Mouse (Mus musculus) thymus, postnatal 36 days (tissue): Measurements from ENCODE around the gene Fbxo2.
A peak's percentile ranks its signal among the peaks of the same experiment; 100 is the strongest.
"Not testable (repeated sequence)": the region's sequence is repeated elsewhere in the genome, so short reads cannot be mapped to it uniquely, and the experiment has no call there.

Experiments used
- DNase-seq, 2 experiments: peaks; one replicate each; pipeline ENCODE4 v3.0.0; 2022; ENCODE audit warnings: mixed read lengths in 2 of 2

Gene Fbxo2

DNA sequence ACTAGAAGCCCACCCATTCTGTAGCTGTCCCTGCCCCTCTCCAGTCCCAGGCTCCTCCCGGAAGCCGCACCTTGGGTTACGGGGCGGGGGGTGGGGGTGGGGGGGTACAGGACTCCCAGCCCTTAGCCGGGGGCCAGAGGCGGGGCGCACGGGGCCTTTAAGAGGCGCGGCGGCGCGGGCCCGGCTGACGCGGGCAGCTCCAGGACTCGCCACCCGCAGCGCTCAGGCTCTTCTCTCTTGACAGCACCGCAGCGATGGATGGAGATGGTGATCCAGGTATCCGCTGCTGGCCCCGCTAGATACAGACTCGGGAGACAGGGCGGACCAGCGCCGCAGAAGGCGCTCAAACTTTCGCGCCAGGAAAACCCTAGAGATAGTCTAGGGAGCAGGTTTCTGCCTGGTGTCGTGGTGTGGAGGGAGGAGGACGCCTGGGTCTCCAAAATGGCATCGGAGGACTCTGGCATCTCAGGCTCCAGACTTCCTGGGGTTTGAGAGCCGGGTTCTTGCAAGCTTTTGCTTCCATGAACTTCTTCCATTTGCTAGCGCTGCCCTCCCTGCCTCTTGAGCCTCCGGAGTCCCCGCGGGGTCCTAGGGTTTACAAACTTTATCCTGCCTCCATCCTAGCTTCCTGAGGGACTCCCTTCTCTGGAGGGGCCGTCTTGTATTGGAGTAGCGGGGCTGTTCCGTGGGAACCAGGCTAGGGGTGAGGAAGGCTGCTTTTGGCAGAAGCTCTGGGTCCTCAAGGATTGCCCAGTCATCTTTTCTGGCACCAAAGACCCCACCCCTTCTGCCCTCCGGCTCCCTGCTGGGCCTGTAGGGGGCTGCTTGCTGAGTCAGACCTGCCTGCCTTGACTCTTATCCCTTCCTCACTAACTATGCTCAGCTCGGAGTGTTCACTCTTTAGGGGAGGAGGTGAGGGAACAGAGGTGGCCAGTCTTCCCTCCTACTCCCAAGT lies at the start of gene Fbxo2, which contains the start of gene Fbxo44:
Fbxo2 (plus strand) TSS at position 186 of the 955 bp plus-strand sequence.
Fbxo44 (minus strand) TSS at position 47 of the 955 bp plus-strand sequence.
- no peak for DNase-seq

DNA sequence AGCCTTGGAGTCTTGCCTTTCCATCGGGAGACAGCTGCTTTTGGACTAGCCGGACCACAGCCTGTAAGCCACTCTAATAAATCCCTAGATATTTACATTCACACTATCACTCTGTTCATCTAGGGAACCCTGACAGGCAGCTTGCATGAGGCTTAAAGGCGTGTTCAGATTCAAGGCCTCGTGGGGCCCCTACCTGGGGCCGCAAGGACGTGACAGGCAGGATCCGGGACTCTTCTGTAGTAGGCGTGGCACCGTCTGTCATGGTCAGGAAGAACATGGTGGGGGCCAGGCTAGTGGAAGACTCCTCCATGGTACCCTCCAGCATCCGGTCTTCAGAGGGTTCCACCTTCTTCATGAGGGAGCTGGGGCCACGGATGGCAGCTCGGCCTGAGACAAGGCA lies 47.9 kb upstream of the Fbxo2 start:
- no peak for DNase-seq

DNA sequence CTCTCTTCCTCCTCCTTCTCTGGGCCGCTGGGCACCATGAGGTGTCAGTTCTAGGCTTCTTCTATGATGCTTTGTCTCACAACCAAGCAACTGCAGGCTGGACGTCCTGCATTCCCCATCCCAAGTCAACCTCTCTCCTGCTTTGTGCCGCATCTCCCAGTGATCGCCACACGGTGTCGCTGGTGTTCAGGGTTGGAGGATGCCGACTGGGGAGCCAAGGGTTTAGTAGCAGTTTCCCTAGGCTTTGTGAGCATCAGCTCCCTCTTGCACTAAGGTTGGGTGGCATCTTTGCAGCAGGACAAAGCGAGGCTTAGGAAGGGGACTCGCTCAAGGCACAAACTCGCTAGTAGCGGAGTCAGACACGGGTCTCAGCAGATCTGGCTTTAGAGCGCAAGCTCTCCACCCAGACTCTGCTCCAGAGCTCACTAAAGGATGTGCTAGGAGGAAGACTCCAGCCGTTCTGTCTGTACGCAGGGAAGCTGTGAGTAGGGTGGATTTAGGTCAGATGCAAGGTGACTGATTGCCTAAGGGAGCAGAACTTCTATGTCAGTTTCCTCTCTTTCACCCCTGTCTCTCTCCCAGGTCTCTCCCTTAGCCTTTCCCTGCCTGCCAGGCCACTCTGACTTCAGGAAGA lies 45.5 kb upstream of the Fbxo2 start:
- peak; percentile 82 to 86 for DNase-seq

DNA sequence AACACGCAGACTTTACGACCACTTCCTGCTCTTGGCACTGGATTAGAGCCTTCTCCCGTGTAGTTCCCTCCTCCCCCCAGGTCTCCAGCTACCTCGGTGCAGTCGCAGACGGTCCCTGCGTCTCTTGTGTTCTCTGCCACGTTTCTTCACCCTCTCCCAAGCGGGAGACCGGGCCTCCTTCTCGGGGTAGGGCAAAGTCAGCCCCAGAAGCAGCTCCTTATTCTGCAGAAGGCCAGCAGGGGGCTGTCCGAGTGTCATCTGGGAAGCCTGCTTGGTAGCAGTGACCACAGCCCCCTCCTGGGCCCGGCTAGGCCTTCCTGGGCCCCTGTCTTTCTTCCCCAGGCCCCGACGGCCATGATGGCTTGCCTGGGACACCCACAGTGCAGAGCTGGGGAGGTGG lies 45.0 kb upstream of the Fbxo2 start:
- peak; percentile 46 to 52 for DNase-seq

DNA sequence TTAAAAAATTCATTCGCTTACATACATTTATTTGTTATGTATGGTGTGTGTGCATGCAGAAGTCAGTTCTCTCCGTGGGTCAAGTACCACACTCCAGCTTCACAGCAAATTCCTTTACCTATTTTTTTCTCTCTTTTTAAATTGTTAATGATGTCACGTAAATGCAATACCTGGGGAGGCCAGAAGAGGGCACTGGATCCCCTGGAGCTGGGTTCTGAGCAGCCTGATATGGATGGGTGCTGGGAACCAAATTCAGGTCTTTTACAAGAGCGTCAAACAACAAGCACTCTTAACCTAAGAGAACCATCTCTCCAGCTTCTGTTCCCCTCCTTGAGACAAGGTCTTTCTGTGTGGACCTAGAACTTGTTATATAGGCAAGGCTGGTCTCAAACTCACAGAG lies 43.8 kb upstream of the Fbxo2 start:
- DNase-seq, result no peak

DNA sequence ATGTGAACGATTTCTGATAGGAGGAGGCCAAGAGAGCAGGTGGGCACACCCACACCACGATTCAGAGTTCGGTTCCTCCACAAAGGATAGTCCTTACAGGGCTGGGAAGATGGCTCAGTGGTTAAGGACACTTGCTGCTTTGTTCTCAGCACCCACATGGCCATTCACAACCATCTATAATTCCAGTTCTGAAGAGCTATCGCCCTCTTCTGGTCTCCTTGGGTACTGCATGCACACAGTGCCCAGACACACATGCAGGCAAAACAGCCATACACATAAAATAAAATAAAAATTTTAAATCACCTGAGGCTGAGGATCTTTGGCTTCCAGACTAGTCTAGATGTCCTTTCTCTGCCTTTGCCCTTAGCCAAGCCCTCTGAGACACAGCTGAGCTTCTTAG lies 43.0 kb upstream of the Fbxo2 start:
- no peak for DNase-seq

DNA sequence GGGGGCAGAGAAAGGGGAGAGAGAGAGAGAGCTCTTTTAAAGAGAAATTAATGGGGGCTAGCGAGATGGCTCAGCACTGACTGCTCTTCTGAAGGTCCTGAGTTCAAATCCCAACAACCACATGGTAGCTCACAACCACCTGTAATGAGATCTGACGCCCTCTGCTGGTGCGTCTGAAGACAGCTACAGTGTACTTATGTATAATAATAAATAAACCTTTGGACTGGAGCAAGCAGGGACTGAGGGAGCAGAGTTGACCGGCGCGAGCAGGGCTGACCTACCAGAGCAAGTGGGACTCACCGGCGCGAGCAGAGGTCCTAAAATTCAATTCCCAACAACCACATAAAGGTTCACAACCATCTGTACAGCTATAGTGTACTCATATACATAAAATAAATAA lies 40.8 kb upstream of the Fbxo2 start:
- DNase-seq, result not testable (repeated sequence)

DNA sequence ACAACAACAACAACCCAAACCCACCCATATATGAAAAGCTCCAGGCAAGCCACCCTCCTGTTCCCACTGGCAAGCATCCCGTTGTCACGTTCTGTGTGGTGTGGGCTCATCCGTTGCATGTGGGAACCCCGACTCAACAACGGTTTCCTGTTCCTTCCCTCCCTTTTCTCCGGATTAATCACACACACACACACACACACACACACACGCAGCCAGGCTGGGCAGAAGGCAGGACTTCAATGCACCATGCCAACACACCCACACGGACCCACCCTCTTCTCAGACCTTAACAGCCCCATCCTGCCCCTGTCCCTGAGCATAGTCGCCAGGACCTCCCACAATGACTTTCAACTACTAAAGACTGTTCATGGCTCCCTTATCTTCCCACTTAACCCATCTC lies 39.9 kb upstream of the Fbxo2 start:
- no peak for DNase-seq

DNA sequence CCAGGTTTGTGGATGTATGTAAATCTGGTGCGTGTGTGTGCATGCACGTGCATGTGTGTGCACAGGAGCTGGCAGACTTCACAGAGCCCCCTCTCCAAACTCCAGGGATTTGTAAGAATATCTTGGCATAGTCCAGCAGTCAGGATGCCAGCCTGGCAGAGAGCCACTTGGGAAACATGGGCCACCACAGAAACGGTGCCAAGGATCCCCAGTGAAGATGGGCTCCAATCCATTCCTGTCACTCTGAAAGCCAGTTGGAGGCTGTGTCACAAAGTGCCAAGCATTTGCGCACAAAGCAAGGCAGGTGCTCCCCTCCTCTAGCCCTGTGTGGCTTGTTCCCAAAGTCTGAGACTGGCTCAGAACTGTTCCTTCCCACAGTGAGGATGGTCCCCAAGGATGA lies 39.1 kb upstream of the Fbxo2 start:
- DNase-seq, result no peak

DNA sequence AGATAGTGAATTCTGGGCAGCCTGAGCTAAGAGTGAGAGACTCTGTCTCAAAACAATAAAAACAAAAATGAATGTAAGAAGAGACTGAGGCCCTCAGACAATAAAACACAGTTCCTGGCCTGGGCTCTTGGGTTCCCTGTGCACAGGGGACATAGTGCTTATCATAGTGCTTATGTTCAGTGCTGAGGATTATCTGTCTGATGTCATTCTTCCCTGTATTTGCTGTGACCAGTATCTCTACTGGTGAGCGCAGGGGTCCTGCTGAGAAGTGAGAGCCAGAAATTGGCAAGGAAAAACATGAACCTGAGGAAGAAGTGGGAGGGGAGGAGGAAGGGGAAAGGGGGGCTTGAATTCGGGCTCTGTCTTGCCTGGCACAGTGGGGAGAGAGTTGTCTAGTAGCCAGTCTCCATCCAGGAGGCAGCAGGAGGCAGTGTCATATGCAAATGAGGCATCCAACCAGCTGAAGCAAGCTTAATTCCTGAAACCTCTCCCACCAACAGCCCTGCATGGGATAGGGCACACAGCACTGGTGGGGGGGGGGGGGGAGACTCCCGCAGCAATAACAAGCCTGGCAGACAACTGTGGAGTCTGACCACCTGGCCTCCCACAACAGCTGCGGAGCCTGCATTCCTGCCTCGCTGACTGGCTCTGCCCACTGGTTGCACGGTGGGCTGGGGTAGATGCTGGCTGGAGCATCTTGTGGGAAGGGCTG lies 38.3 kb upstream of the Fbxo2 start:
- no peak for DNase-seq

DNA sequence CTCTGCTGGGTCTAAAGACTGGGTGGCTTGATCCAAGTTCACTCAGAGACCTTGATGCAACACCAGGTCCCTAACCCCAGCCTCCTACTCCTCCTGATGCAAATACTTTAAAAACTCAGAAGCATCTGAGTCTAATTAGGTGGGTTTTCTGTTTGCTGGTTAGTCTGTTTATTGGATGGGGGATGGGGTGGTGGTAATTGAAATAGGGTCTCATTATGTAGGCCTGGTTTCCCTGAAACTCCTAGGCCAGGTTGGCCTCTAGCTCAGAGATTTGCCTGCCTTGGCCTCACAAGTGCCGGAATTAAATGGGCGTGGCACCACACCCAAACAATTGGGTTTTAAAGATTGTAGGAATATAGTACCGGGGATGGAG lies 37.7 kb upstream of the Fbxo2 start:
- no peak for DNase-seq

DNA sequence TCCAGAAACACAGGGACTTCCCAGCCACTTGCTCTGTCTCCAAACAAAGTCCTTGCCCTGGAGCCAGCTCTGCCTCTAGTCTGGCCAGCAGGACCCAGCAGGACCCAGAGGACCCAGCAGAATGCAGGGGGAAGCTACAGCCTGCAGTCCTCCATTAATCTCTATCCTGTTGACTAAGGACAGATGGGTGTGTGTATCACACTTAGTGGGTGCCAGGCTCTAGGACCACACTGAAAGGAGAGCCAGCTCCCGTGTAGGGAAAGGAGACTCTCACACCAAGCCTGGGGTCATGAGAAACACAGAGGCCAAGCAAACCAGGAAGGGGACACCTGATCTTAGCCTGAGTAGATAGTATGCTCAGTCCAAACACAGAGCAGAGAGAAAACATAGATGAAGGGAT lies 32.2 kb upstream of the Fbxo2 start:
- no peak for DNase-seq

DNA sequence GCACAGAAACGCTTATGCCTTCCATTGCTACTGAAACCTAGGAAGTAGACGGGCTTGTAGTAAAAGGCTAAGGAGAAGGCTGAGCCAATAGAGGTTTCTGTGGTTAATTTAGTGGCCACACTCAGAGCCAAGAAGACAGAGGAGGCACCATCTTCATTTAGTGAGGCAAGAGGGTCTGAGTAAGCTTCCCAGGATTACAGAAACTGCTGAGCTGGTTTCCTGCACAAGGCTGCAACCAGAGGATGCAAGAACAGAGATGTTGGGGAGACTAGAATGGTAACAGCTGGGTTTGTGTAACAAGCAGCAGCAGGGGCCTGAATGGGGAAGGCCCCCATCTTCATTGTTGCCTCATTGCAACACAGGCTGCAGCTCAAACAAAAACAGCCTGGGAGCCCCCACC lies 31.7 kb upstream of the Fbxo2 start:
- no peak for DNase-seq

DNA sequence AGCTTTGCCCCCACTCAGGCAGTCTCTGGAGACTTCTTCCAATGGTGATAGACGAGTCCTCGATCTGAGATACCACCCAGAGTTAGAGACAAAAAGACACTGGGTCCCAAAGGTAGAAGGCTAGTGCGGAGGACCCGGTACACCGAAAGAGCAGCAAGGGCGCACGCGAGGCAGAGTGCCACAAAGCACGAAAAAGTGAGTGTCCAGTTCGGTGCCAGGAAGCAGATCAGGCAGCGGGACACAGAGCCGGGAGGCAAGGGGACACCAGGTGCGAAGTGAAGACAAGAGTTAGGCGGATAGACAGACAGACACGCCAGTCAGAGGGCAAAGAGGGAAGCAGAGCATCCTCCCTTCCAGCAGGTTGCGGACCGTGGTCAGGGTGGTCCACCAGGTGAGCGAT lies 30.3 kb upstream of the Fbxo2 start, which contains the start of gene Mad2l2:
Mad2l2 (plus strand) TSS at position 252 of the 400 bp plus-strand sequence.
- DNase-seq, result no peak

DNA sequence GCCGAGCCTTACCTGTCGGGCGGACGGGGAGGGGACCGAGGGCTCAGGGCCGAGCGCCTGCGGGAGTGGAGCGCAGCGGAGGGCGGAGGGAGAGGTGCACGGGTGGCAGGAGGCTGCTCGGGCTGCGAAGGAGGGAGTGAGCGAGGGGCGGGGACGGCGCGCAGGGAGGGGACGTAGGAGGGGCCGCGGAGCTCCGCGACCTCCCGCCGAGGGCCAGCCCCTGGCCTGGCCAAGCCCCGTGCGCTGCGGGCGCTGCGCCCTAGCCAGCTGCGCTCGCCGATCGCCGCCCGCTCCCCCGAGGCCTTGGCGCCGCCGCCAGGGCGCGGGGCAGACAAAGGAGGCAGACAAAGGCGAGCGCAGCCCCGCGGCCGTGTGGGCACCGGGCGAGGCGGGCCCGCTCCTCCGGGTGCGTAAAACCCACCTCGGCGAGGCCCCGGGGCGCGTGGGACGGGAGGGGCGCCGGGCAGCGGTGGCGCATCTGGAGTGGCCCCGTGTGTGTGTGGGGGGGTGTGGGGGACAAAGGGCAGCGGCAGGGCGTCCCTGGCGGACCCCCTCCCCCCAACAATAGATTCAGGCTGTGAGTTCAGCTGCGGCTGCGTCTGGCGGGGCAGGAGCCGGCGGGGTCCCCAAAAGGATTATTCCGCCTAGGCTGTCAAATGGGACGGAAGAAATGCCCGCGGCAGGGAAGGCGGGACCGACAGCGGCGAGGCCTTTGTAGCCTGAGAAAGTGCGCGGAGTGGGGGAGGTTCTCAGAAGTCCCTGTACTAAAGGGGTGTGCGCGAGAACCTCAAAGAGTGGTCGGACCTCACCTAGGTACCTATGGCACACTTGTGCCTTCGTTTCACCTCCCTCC lies 29.6 kb upstream of the Fbxo2 start, which contains the start of gene Draxin:
Draxin (minus strand) TSS at position 138 of the 853 bp plus-strand sequence.
- peak; percentile 40 to 48 for DNase-seq

DNA sequence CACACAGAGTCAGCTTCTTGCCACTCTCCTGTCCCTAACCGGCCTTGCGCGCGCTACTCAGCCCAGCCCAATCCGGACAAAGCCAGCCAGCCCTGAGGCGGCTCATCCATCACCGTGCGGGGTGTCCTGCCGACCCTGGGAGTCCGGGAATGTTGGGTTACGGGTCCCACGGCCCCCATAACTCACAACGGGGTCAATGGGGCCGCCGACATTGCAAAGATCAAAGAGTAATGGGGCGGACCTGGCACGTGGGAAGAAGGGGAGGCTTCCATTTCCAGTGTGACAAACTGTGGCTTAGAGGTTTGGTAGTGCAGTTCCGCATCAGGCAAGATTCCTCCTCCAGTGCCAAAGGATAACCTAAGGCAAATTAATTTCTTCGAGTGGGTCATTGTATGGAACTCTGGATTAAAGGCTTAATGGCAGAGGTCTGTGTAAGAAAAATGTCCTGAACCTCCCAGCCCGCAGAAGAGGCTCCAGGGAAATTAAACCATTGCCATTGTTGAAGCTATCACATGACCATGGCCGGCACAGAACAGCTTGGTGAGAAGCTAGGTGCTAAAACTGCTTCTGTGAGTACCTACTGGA lies 28.8 kb upstream of the Fbxo2 start:
- DNase-seq, result no peak

DNA sequence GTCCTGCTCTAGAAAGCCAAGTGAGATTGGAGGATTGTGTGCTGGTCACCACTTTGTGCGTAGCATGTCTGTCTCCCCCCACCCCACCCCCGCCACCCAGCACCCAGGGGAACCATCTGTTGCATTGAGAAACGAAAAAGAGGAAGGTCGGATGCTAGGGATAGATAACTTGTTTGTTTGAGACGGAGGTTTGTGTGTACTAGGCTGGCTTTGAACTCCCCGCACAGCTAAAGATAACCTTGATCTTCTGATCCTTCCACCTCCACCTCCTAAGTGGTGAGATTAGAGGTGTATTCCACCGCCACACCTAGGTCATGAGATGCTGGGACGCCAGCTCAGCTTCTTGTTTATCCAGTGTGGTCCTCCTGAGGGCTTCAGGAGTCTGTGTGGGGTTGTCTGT lies 25.4 kb upstream of the Fbxo2 start:
- DNase-seq, result no peak

DNA sequence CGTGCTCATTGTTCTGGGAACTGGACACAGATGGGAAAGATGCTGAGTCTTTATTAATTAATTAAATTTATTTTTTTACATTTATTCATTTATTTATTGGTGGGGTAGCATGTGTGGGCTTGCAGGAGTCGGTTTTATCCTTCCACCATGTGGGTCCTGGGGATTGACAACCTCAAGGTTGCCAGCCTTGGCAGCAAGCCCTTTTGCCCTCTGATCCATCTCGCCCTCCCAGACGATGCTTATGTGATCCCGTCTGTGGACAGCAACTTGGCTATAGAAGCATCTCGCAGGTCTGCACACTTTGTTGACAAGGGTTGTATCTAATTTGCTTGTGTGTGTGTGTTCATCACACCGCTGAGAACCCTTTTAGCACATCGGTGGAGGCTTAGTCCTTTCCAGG lies 22.9 kb upstream of the Fbxo2 start:
- DNase-seq, result no peak

DNA sequence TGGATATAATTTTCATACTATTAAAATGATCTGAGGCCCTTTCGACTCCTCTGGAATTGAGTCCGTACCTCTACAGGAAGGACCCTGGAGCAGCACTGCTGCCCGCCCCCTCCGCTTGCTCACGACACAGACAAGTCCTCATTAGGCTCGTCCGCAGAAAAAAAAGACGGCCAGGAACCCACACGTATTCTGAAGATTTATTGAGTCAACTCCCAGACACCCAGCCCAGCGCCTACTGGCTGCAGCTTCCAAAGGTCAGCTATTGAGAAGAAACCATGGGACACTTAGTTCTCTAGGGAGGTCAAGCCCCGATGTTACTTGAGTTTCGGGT lies 20.7 kb upstream of the Fbxo2 start:
- DNase-seq, result no peak

DNA sequence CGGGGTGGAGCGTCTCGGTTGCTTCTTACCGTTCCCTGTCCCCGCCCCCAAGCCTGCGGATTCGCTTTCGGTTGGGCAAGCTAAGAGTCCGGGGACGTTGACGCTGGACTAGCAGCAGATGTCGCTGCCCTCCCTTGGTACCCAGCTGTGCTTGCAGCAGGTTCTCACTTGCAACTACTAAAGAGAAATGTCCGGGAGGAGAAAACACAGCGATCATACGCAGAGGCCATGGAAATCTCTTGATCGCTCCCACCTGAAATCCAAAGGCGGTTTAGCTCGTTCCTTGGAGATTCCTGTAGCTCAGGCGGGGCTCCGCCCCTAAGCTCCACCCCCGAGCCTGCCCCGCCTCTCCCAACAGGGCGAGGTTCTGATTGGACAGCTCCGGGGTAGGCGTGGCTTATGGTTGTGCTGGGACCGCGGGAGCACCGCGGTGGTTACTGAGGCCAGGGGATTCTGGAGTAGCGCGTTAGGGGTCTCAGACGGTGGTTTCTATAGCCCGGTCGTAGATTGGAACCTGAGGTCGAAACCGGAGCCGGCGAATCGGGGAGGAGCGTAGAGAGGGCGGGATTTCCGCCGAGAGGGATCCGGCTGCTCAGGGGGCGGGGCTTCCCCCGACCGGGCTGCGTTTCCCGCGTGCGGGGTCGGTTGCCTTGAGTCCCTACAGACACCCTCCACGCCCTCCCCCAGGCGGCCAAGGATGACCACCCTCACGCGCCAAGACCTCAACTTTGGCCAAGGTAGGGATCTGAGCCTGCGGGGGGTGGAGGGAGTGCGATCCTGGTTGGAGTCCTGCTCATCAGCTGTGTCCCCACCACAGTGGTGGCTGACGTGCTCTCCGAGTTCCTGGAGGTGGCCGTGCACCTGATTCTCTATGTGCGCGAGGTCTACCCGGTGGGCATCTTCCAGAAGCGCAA lies 20.1 kb upstream of the Fbxo2 start:
- peak; percentile 93 for DNase-seq

DNA sequence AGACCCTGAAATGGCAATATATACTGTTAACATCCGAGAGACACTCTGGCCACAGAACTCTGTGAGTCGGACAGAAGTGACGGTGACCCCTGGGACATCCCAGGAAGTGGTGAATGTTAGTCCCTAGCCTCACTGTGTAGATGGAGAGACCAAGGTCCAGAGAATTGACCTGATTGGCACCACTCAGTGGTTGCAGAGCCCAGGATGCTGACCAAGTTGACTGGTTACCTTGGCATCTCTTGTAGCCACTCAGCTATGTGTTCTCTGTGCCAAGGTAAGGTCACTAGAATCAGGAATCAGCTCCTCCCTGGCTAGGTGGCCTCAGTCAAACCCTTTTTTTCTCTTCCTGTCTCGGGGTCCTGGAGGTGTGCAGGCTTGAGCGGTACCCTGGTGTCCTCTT lies 16.7 kb upstream of the Fbxo2 start:
- DNase-seq, result no peak
